Mouse (Mus musculus): ENCODE results near the gene Lhx4. TPM values are rescaled to one million over a fixed set of nuclear protein-coding genes. Genes with fewer than 3 reads are reported as not detected.

Gene Lhx4
- not detected for total RNA-seq (2022)

DNA sequence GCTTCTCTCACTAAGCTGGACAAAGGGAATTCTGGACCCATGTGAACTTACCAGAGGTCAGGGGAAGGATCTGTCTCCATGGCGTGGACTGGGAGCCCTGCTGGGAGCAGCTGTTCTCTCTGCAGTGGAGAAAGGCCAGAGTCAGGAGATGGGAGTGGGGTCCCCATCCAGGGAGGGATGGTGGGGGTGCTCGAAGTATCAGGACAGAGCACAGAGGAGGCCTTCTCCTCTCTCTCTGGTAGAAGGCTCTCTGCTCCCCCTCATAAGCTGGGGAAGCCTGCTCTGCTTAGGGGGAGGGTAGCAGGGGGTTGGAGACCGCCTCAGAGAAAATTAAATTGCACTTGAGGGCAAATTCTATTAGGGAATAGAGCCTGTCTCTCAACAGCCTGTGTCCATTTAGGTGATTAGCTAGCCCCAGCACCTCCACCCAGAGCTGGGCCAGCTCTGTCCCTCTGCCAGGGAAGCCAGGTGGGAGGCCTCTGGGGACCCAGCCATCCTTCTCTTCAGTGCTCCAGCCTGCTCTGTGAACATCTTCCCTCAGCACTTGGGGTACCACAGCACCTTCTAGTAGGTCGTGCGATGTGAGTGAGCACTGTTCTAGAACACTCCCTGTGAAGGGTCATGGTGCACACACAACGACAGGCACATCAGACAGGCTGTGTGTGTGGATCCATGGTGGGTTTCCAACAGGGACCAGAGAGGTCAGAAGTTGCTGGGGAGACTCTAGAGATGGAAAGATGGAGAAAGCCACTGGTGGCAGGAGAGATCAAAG is at the start of gene Lhx4:
Gene Lhx4 (minus strand): TSS at position 201 of the 772 bp plus-strand sequence.
- DNase-seq (ENCODE audit: low spot score), result no peak

DNA sequence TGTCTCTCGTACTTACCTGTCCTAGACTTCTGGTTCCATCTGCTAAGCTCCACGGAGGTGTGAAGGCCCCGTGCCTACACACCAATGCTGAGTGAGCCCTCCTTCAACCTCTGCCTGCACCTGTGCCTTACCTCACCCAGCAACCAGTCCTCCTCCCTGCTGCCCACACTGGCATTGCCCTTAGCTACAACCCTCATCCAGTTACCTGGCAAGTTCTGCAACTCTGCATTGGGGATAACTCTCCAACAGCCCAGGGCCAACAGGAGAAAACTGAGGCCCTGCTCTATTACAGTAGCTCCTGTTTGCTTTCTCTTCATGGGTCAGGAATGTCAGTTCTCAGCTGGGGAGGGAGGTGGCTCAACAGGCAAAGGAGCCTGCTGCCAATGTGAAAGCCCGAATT is 46.5 kb upstream of the Lhx4 start:
- no peak for DNase-seq (ENCODE audit: low spot score)

DNA sequence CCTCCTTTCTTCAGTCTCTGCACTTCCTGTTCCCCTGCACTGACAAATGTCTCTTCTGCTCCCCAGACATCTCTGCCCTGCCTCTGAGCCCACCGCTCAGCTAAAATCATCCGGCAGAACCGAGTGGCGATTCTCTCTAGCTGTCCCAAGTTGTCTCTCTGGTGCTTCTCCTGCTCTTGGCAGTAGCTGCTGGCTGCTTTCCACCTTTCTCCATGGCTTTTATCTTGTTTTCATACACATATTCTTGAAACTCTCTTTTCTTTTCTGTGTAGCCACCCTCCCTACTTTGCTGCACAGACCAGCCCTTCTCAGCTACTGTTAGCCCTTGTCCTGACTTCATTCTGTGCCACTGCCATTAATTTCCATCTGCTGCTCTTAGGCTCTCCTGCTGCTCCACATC is 45.9 kb upstream of the Lhx4 start:
- DNase-seq (ENCODE audit: low spot score), result no peak

DNA sequence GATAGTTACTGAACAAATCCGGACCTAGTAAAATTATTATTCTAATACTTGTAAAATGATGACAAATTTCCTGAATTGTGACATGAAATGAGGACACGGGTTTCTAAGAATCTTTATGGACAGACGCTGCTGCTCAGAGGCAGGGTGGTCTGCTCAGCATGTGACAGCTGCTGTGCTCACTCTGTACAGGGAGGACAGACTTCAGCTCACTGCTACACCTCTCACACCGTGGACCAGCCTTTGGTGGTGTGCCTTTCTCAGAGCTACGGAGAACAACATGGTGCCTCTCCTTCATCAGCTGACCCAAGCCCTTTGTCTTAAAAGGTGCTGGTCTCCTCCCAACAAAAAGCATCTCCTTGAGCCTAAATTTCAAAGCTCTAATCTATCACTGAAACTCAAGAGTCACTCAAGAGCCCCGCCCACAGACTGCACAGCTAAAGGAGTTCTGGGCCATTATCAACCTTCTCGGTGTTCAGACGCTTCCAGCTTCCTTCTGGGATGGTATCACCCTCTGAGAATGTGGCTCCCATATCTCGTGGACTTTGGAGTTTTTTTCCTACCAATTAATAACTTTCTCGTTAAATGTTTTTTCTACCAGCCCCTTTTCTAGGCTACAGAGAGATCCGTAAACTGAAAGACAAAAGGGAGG is 45.4 kb upstream of the Lhx4 start:
- no peak for DNase-seq (ENCODE audit: low spot score)

DNA sequence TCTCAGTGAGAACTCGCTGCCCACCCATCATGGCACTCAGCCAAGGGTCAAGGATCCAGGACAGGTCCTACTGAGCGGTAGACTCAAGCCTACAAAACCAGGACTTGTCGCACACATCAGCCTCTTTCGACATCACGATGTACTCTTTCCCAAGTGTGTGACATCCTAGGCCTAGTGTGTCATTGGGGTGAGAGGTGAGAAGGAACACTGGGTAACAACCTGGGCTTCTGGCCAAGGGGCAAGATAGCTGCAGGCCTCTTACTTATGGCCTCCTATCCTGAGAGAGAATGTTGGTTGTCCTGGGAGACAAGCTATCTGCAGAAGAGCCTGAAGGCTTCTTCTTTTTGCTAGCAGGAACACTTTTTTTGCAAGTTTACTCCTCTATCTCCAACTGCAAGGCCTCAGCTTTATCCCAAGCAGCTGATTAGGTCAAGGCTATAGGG is 44.3 kb upstream of the Lhx4 start:
- no peak for DNase-seq (ENCODE audit: low spot score)

DNA sequence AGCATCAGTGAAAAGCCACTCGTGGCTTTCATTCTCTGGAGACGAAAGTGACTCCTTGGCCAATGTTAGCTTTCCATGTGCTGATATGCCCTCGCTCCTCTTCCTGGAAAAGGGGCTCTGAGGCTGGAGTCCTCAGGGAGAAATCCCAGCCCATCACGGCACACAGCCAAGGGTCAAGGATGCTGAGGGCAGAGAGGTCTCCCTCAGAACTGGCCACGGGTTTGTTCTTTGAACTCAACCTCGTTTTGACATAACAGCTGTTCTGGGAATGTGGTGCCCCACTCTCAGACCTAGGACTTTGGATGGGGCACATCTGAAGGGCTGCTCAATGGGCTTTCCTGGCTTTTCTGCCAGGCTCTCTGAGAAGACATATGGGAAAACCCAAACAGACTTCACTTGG is 43.4 kb upstream of the Lhx4 start:
- no peak for DNase-seq (ENCODE audit: low spot score)

DNA sequence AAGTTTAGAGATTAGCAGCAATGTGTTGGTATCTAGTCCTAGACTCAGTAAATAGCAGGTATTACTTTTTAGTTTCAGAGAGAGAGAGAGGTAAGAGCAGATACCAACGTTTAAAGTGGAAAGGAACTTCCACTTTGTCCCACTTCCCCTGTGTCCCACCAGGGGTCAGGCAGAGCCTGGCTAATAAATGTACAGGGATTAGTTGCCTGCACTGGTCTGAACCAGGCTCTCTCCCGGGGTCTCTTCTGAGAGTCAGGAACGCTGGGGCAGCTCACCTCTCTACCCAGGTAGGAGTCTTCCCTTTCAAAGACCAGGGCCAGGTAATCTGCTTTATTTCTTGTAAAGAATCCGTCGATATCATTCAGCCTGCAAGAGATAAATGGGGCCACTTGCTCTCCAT is 40.4 kb upstream of the Lhx4 start:
- no peak for DNase-seq (ENCODE audit: low spot score)

DNA sequence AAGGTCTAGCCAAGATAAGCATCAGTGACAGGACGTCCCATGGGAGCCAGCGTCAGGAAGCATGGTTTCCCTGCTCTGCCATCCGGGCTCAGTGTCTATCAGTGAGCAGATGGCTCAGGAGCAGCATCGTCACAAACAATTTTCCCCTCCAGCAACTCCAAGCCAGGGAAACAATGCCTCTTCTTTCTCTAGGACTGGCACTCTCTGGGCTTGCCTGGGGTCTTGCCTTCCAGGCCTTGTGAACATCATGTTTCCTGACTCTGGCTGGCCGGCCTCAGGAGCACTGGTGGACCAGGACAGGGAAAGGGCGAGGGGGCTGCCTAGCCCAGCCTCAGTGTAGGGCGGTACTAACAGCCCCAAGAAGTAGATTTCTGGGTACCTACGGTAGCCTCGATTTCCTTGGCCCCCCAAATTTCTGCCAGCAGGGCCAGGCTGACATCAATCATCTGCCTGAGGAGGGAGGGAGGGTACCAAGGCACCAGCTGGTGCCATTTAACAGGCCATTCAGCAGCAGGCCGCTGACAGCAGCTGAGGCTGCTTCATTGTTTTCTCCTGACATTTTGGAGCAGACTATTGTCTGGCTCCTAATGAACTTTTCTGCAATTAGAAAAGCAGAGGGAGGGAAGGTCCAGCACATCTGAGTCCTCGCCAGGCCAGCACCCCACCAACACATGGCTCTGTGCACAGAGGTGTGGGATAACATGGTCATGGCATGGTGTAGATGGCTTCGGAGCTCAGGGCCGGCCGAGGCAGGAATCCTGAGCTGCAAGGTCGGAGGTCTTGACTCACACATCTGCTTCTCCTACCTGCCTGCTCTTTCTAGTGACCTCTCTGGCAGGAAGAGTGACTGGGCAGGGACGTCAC is 38.9 kb upstream of the Lhx4 start:
- no peak for DNase-seq (ENCODE audit: low spot score)

DNA sequence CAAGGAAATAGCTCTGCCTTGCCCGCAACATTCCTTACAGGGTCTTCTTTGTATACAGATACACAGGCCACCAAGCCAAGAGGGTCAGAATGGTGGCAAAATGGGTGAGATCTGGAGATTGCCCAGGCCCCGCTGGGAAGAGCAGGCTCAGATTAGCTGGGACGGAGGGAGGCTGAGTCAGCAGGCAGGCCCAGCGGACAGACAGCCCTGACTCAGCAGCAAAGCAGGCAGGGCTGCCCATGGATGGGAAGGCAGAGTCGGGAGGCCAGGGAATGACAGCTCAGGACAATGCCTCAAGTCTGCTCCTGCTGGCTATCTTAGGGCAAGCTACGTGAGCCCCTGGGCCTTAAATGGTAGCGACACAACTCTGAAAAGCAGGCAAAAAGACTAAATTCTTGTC is 34.4 kb upstream of the Lhx4 start:
- DNase-seq (ENCODE audit: low spot score), result no peak

DNA sequence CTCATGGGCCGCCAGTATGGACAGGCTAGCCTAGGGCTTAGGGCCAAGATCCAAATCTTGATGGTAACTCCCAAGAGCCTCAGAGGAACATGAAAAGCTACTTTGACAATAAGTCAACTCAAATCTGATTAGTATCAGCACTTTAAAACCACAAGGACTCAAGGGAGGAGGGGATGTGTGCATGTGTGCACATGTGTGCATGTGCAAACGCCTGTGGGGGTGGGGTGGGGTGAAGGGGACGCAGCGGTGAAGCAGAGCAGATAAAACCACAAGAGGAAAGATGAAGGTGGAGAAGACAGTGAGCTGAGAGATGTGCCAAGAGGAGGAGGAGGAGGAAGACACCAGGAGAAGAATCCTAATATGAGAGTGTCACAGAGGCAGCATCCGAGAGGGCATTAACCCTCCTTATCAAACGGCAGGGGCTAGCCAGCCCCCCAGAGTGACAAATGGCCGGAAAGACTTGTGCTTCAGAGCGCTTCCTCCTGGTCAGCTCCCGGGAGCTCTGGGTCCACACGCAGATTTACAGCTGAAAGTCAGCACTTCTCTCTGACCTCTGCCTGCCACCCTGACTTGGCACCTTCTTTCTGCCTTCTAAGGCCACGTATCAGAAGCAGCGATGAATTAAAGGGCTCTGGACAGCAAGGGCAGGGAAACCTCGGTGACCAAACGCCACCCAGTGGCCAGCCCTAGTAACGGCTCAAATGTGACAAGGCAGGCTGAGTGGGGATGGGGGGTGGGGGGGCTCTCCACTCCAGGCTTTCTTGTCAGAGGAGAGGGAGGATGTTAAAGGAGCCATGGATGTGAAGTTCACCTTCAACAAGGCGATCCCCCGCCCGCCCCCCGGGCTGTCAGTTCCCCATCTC is 33.1 kb upstream of the Lhx4 start:
- DNase-seq (ENCODE audit: low spot score), result peak; percentile 25

DNA sequence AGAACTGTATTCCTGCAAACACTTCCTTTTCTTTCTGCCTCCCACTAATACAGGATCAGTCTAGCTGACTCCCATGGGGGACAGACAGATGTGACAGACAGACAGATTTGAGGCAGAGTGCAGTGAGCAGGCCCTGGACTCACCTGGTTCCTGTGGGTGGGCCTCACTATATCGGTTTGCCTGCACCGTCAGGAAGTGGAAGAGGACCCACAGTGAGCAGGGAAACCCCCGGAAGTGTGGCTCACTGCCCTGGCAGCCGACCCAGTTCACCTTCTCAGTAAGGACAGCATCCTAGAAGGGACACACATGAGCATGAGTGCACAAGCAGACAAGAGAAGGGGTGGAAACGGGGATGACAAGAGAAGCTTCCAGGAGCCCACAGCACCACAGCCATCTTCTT is 30.9 kb upstream of the Lhx4 start:
- no peak for DNase-seq (ENCODE audit: low spot score)

DNA sequence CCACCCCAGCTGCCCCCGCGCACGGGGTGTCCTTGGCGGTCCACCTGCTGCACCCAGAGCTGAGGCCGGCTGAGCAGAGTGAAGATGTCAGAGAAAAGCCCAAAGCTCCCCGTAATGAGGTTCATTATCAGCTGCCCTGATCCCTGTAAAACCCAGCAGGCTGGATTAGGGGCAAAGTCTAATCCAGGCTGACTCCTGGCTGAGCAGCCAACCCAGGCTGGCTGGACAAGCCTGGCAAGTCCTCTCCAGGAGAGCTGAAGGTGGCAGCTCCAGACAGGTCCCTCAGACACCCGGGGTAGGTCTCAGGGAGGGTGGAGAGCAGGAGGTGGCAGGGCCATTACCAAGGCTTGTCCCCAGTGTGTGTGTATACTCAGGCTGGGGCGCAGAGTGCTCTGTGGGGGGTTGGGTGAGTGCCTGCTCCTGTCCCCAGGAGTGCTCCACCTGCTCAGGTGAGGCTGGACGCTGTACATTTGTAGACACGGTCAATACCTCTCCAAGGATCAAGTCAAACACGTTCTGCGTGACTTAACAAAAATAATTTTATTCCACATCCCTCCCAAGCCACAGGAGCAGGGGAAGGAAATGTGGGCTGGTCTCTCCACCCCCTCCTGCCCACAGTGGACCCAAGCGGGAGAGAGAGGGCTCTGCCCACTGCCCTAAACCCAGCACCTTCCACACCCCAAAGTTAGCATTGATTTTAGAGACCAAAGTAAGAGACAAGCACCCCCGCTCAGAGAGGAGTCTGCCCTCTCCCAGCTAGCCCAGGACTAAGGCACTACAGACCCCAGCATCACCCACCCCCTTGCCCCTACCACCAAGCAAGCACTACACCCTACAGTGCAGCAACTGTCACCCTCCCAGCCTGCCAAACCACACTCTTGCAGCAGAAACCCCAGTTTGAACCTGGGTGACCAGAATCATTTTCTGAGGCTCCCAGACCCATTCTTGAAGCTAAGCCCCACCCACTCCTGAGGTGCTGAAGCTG is 26.4 kb upstream of the Lhx4 start:
- DNase-seq (ENCODE audit: low spot score), result no peak

DNA sequence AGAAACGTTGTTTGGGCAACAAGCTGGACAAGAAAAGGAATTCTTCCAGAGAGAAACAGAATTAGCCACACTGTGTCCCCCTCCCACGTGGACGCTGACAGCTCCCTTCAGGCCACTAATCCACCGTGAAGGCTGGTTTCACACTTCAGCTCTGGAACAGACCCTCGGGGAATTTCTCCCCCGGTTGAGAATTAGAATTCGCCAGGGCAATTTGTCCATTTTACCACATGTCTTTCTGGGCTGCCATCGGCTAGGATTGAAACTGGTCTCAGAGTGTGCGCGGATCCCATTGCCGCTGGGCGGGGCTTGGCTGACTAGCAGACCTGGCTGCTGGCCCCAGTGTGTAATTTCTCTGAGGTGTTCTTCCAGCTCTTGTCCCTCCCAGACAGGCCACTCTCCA is 7.7 kb upstream of the Lhx4 start:
- no peak for DNase-seq (ENCODE audit: low spot score)

DNA sequence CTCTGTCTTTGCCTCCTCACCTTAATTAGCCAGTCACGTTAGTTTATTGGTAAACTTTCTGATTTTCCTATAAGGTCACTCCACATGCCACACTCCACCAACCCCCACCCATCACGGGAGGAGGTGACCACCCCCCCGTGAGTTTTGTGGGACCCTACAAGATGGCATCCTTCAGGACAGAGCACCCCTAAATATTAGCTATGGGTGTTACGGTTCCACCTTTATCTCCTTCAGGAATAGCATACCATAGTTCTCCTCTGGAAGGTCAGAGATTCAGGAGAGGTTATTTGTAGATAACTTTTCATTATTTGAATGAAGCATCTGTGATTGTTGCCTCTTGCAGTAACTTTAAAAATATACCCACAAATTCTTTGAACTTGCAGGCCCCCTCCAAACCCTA is 7.2 kb upstream of the Lhx4 start:
- no peak for DNase-seq (ENCODE audit: low spot score)

DNA sequence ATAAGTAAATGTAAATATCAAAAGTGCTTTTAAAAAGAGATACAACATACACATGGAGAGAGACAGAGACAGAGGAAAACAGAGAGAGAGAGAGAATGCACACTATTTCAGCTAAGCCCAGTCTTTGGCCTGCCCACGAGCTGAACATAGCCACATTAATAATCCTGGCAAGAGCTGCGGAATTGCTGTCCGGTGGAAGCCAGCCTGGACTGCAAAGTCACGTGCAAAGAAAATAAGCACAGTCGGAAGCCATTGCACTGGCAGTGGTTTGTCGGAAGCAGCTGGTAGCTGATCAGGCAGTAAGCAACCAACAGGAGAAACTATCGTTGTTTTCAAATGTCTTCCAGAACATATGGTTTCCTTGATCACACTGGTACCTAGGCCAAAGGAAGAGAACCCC is 6.1 kb upstream of the Lhx4 start:
- no peak for DNase-seq (ENCODE audit: low spot score)

DNA sequence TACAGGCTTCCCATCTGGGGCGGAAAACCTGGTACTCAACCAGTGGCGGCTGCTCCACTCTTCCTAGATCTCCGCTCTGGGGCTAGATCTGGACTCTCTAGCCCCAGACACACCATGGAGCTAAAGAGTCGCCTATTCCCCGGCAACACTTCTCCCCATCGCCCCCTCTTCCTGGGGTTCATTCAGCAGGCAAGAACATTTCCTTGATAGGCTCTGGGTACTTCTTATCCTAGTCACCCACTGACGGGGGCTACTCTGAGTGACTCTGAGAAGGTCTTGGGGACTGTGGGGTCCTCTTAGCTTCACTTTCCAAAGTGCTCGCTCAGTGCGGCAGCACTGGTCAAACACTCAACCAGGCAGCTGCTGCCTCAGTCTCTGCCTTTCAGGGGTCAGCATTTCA is 1.9 kb upstream of the Lhx4 start:
- DNase-seq (ENCODE audit: low spot score), result no peak

DNA sequence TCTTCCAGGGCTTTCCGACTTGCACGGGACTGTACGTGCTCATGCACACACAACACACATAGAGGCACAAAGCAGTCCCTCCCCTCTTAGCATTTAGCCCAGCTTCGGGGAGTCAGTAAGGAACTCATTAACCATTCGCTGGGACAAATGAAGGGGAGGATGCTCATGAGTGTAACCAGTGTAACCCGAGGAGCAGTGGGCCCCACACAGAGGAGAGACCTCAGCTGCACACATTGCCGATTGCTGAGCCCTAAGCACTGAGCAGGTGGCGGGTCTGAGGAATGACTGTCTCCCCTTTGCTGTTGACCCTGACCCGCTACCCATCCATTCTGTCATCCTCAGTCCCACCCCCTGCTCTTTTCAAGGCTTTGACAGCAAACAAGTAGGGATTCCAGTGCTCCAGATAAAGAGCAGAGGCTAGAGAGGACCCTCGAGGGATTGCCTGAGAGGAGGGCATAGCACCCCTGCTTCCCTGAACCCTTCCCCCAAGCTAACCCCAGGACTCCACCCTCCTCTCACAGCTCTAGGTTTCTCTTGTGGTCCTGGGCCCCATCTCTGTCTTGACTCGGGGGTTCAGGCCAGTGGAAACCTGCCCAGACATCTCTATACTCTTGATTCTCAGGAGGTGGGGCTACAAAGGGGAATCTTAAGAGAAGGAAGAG is 836 bp downstream of the Lhx4 start:
- DNase-seq (ENCODE audit: low spot score), result no peak

DNA sequence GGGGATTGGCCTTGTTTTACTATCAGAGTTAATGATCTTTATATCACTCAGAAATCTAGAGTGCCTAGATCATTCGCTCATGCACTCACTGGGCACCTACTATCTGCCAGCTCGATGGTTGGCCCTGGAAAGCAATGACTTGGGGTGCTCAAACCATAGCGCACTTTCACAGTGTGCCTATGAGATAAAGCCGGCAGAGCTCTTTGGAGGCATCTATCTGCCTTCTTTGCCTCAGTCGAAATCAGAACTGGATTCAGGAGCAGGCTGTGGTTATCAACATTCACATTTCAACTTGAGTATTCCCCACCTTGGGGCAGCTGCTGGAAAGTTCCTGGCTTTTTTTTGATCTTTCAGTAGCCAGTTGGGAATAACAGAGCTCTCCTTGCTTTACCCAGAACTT is 3.6 kb downstream of the Lhx4 start:
- no peak for DNase-seq (ENCODE audit: low spot score)

DNA sequence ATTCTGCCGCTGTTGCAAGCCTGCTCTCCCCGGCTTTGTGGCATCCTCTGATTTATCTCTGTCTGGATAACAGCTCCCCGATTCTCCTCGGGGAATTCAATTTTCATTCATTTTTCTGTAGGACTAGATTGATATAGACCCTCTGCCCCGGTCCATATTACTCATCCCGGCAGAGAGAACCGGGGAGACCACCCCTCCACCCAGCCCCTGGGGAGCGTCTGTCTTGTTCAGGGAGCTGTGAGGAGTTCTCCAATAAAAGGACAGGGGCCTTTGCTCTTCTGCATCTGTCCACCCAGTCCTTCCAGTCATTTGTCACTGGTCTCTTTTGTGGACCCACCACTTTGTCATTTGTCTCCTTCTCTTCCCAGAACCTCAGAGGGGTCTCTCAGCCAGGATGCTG is 4.5 kb downstream of the Lhx4 start:
- no peak for DNase-seq (ENCODE audit: low spot score)
